Mouse (Mus musculus) CD4-positive, CD25-positive, alpha-beta regulatory T cell, adult 4 months (primary cell): ENCODE data around the gene Olfm1. TPM values are rescaled to one million over a fixed set of nuclear protein-coding genes. Genes with fewer than 3 reads are reported as not detected.

Experiments used
- ATAC-seq: one replicate; pipeline ENCODE4 v1.8.0; 2017
- polyA plus RNA-seq, 2 experiments: library from polyadenylated mRNA; unstranded; fragments of 100-300 nt; shearing (Covaris generic); gene quantifications; one replicate each; pipeline ENCODE4 v1.2.1; 2017

Gene Olfm1
- polyA plus RNA-seq, 2 experiments from 2014 or later, result not detected

- ATAC-seq, result no peak
Observed at GRCm38 (mm10) chr2:28204677-28205466, 12.1 kb downstream of the Olfm1 start.

GRCm38 (mm10) chr2:28205467-28205805 lies 12.6 kb downstream of the Olfm1 start:
- ATAC-seq, result no peak

GRCm38 (mm10) chr2:28205870-28206421 lies 13.2 kb downstream of the Olfm1 start:
- no peak for ATAC-seq

GRCm38 (mm10) chr2:28206472-28206871 lies 13.7 kb downstream of the Olfm1 start:
- ATAC-seq, result no peak

GRCm38 (mm10) chr2:28207200-28207750 lies 14.5 kb downstream of the Olfm1 start:
- ATAC-seq, result no peak

GRCm38 (mm10) chr2:28208130-28208745 lies 15.4 kb downstream of the Olfm1 start:
- no peak for ATAC-seq

- ATAC-seq, result no peak
Observed at GRCm38 (mm10) chr2:28209211-28209610, 16.4 kb downstream of the Olfm1 start.

- no peak for ATAC-seq
Observed at GRCm38 (mm10) chr2:28209653-28210052, 16.9 kb downstream of the Olfm1 start.

- no peak for ATAC-seq
Observed at GRCm38 (mm10) chr2:28210273-28210672, 17.5 kb downstream of the Olfm1 start.

GRCm38 (mm10) chr2:28211531-28212281 lies 18.9 kb downstream of the Olfm1 start:
- ATAC-seq, result no peak

- no peak for ATAC-seq
Observed at GRCm38 (mm10) chr2:28212911-28213310, 20.1 kb downstream of the Olfm1 start.

- ATAC-seq, result no peak
Observed at GRCm38 (mm10) chr2:28216211-28216775, 23.5 kb downstream of the Olfm1 start.

GRCm38 (mm10) chr2:28217783-28218182 lies 25.0 kb downstream of the Olfm1 start:
- ATAC-seq, result no peak

GRCm38 (mm10) chr2:28218651-28219356 lies 26.0 kb downstream of the Olfm1 start:
- ATAC-seq, result no peak

GRCm38 (mm10) chr2:28219625-28220024 lies 26.8 kb downstream of the Olfm1 start:
- no peak for ATAC-seq

- no peak for ATAC-seq
Observed at GRCm38 (mm10) chr2:28221803-28222202, 29.0 kb downstream of the Olfm1 start.

- ATAC-seq, result no peak
Observed at GRCm38 (mm10) chr2:28224819-28225218, 32.0 kb downstream of the Olfm1 start.

- no peak for ATAC-seq
Observed at GRCm38 (mm10) chr2:28225906-28226305, 33.1 kb downstream of the Olfm1 start.

GRCm38 (mm10) chr2:28226971-28227370 lies 34.2 kb downstream of the Olfm1 start:
- no peak for ATAC-seq

- ATAC-seq, result no peak
Observed at GRCm38 (mm10) chr2:28227589-28228191, 34.9 kb downstream of the Olfm1 start.

- no peak for ATAC-seq
Observed at GRCm38 (mm10) chr2:28228364-28228763, 35.6 kb downstream of the Olfm1 start.

GRCm38 (mm10) chr2:28235129-28235528 lies 42.3 kb downstream of the Olfm1 start:
- ATAC-seq, result no peak
